Mouse (Mus musculus): ENCODE results near the gene Prpsap2.

GRCm38 (mm10) chr11:61793441-61793840, 31.6 kb upstream of the Prpsap2 start:
- TF ChIP-seq CTCF (conservative IDR thresholded peaks at IDR 0.05; ENCODE audit: low read length) (no peak), POU5F1 (IDR thresholded peaks at IDR 0.05; ENCODE audit: borderline replicate concordance, low read length) (no peak), NANOG (IDR thresholded peaks at IDR 0.05; ENCODE audit: borderline replicate concordance, low read length) (no peak)

Data from E14TG2a.4 (cell line).